Mouse (Mus musculus) thymus, adult 2 months (tissue): Measurements from ENCODE around the gene Snd1. TPM values are rescaled to one million over a fixed set of nuclear protein-coding genes. Genes with fewer than 3 reads are reported as not detected.

ENCODE experiments used
- DNase-seq: peaks from one replicate; pipeline ENCODE4 v3.0.0; 2021
- H3K27ac ChIP-seq: fragments of 200-500 bp; 2 replicates; pipeline ENCODE4 v1.5.1; 2012; ENCODE audit warnings: low read length, control low read depth; ENCODE audit not compliant: control insufficient read depth, insufficient read depth
- H3K27me3 ChIP-seq: fragments of 200-500 bp; 2 replicates; pipeline ENCODE4 v1.6.1; 2012; ENCODE audit warnings: mild to moderate bottlenecking, low read length, moderate library complexity, mixed read lengths; ENCODE audit not compliant: control insufficient read depth, insufficient read depth
- H3K36me3 ChIP-seq: fragments of 200-500 bp; 2 replicates; pipeline ENCODE4 v1.6.1; 2012; ENCODE audit warnings: mild to moderate bottlenecking, low read length, moderate library complexity; ENCODE audit not compliant: control insufficient read depth, insufficient read depth
- H3K4me1 ChIP-seq: fragments of 200-500 bp; replicated peaks from 2 replicates; pipeline ENCODE4 v1.6.1; 2012; ENCODE audit warnings: low read length; ENCODE audit not compliant: control insufficient read depth, insufficient read depth
- H3K4me3 ChIP-seq: fragments of 200-500 bp; 2 replicates; pipeline ENCODE4 v1.5.1; 2012; ENCODE audit warnings: mild to moderate bottlenecking, low read length, control low read depth, moderate library complexity; ENCODE audit not compliant: control insufficient read depth, insufficient read depth
- CTCF ChIP-seq: fragments of 200-500 bp; IDR thresholded peaks from 2 replicates; pipeline ENCODE4 v1.5.1; 2012; ENCODE audit warnings: mild to moderate bottlenecking, control low read depth, low read length, moderate library complexity, borderline replicate concordance; ENCODE audit not compliant: control insufficient read depth, poor library complexity, insufficient read depth; ENCODE audit errors: extremely low read depth
- POLR2A ChIP-seq: fragments of 200-500 bp; IDR thresholded peaks from 2 replicates; pipeline ENCODE4 v1.6.1; 2012; ENCODE audit warnings: mild to moderate bottlenecking, low read length, control low read depth, moderate library complexity; ENCODE audit not compliant: control insufficient read depth, poor library complexity, insufficient read depth; ENCODE audit errors: extremely low read depth
- WGBS: fragments of 180-500 bp; shearing (Covaris S2); methylation state at CpG from one replicate; pipeline ENCODE4 v1.1.7; 2018; 5-methylcytosine and 5-hydroxymethylcytosine counted together
- polyA plus RNA-seq: library from polyadenylated mRNA; depleted of rRNA; stranded (reverse); fragments of >200 nt; gene quantifications from 2 replicates; pipeline ENCODE4 v1.2.3, GENCODE M21; 2012

The Snd1 gene
- polyA plus RNA-seq, 1 experiment: 79.3 TPM

GRCm38 (mm10) chr6:28490612-28491011 lies 15.7 kb downstream of the Snd1 start:
- 63% methylated on average over 5 of the region's 5 CpGs for WGBS
- H3K27me3 ChIP-seq: no peaks in the 10 kb centered on the region

GRCm38 (mm10) chr6:28491198-28491597 lies 16.3 kb downstream of the Snd1 start:
- TF ChIP-seq CTCF: no peak
- no peak for TF ChIP-seq POLR2A
- no peak for DNase-seq
- H3K36me3 ChIP-seq: no peaks in the 10 kb centered on the region; the same call in 1 of the 2 replicates
- no peak overlapping the region for H3K27ac ChIP-seq
- H3K4me3 ChIP-seq: no peak overlapping the region
- H3K4me1 ChIP-seq: no peaks in the 10 kb centered on the region
- no peaks in the 10 kb centered on the region for H3K27me3 ChIP-seq

More at GRCm38 (mm10) chr6:28490612-28491011, 15.7 kb downstream of the Snd1 start:
- TF ChIP-seq POLR2A: no peak
- no peak for TF ChIP-seq CTCF
- DNase-seq: no peak
- Histone ChIP-seq H3K4me3 (no peak overlapping the region), H3K27ac (no peak overlapping the region), H3K4me1 (no peaks in the 10 kb centered on the region), H3K36me3 (no peaks in the 10 kb centered on the region; the same call in 1 of the 2 replicates)

GRCm38 (mm10) chr6:28497837-28498236 lies 22.9 kb downstream of the Snd1 start:
- no peak overlapping the region for H3K4me3 ChIP-seq
- no peak overlapping the region for H3K27ac ChIP-seq
- no peaks in the 10 kb centered on the region for H3K4me1 ChIP-seq
- no peaks in the 10 kb centered on the region for H3K36me3 ChIP-seq
- TF ChIP-seq POLR2A (no peak), CTCF (no peak)
- 22% methylated on average over 5 of the region's 5 CpGs for WGBS
- no peaks in the 10 kb centered on the region for H3K27me3 ChIP-seq
- DNase-seq: no peak

GRCm38 (mm10) chr6:28502576-28502975 lies 27.6 kb downstream of the Snd1 start:
- Histone ChIP-seq H3K4me1 (no peaks in the 10 kb centered on the region), H3K4me3 (no peak overlapping the region), H3K27me3 (no peaks in the 10 kb centered on the region), H3K36me3 (no peaks in the 10 kb centered on the region), H3K27ac (no peak overlapping the region)
- DNase-seq: no peak
- no peak for TF ChIP-seq POLR2A
- TF ChIP-seq CTCF: no peak
- 96% methylated on average over 7 of the region's 7 CpGs for WGBS

- Histone ChIP-seq H3K4me3 (no peak overlapping the region), H3K36me3 (no peaks in the 10 kb centered on the region), H3K4me1 (no peaks in the 10 kb centered on the region), H3K27ac (no peak overlapping the region), H3K27me3 (no peaks in the 10 kb centered on the region)
- no peak for DNase-seq
- TF ChIP-seq POLR2A: no peak
- TF ChIP-seq CTCF: no peak
- WGBS: 98% methylated on average over 4 of the region's 4 CpGs
These were observed 28.2 kb downstream of the Snd1 start for GRCm38 (mm10) chr6:28503148-28503547.

GRCm38 (mm10) chr6:28504611-28505010 lies 29.7 kb downstream of the Snd1 start:
- H3K36me3 ChIP-seq: no peaks in the 10 kb centered on the region
- WGBS: 94% methylated on average over 7 of the region's 7 CpGs
- no peak overlapping the region for H3K27ac ChIP-seq
- H3K27me3 ChIP-seq: no peaks in the 10 kb centered on the region
- TF ChIP-seq CTCF (no peak), POLR2A (no peak)
- H3K4me3 ChIP-seq: no peak overlapping the region
- no peaks in the 10 kb centered on the region for H3K4me1 ChIP-seq
- no peak for DNase-seq

GRCm38 (mm10) chr6:28507759-28508158 lies 32.8 kb downstream of the Snd1 start:
- 86% methylated on average over 4 of the region's 4 CpGs for WGBS
- DNase-seq: no peak

More at GRCm38 (mm10) chr6:28507759-28508158, 32.8 kb downstream of the Snd1 start:
- Histone ChIP-seq H3K27me3 (no peaks in the 10 kb centered on the region), H3K4me3 (no peak overlapping the region), H3K27ac (no peak overlapping the region), H3K4me1 (no peaks in the 10 kb centered on the region), H3K36me3 (peaks cover 1% of the 10 kb centered on the region)
- no peak for TF ChIP-seq CTCF
- TF ChIP-seq POLR2A: no peak
